Mouse (Mus musculus) brain, embryonic 18.5 days (tissue): Measurements from ENCODE around the gene Tcf7l2.

Source experiments
- DNase-seq: peaks from one replicate; pipeline ENCODE4 v3.0.0-alpha.2; 2012; ENCODE audit warnings: low read depth, low spot score

Tcf7l2 gene

DNA sequence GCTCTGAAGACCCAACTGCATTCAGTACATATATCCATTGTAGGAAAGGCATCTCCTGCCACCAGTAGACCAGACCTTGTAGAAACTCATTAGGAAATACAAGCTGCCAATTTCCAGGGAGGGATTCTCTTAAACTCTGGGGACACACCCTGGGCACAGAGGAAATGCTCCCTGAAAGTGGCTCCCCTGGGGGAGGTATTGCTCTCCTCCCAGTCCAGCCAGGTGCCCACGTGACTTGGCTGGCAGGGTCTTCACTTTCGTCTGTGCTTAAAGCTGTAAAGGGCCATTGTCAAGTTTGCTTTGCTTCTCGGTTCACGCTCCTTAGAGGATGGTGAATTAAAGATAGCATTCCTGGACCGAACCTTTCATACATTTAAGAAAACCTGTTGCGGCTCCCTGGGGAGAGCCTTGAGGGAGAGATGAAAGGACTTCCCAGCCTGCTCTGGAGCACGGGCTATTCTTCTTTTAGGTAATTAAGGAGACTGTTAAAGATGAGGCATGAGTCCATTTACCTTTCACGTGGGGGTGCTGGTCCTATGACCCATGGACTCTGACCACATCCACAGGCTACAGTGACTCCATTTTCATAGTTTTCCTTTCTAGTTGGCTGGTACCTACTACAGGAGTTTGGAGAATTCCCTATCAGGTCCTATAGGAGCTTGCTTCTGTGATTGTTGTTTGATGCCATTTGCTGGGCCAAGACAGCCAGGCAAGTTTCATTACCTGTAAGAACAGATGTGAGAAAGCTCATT, 52.8 kb downstream of the Tcf7l2 start:
- no peak for DNase-seq

DNA sequence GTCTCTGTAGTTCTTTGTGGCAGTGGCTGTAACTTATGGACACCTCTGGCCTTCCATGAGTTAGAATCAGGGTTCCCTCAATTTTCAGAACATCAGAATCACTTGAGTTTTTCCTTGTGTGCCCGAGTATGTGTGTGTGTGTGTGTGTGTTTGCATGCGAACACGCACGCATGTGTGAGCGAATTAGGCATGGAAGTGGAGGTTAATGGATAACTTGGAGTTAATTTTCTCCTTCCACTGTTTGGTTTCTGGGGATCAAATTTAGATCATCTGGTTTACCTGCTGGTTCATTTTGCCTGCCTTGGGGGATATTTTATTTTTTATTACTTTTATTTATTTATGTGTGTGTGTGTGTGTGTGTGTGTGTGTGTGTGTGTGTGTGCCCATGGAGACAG, 53.3 kb downstream of the Tcf7l2 start:
- DNase-seq = no peak

DNA sequence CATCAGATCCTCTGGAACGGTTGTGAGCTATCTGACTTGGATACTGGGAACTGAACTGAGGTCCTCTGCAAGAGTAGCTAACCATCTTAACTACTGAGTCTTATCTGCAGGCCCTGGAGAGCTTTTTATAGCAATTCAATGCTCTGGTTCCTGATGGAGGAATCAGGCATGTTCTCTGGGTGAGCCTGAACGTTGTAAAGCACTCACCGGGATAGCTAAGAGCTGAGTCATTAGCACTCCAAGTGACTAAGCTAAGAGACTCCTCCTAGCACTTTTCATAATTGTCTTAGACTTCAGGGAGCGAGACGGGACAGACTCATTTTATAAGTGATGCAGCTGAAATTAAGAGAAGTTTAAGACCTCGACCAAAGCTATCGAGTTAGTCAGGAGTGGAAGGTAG, 53.7 kb downstream of the Tcf7l2 start:
- no peak for DNase-seq

DNA sequence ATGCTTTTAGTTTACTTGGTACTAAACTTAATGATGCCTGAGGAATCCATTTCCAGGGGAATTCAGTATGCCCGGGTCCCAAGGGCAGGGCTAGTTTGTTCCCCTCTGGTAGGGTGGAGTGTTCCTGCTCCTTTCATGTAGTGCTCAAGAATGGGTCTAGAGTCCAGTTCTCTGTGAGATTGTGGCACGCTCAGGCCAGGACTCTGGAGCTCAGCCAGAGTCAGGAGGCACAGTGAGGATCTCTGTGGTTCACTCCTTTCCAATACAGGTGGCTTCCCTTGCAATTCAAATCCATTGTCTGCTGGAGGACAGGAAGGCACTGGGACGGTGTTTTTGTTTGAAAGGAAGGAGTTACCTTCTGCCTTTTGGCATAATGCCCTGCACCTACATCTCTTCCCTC, 56.2 kb downstream of the Tcf7l2 start:
- no peak for DNase-seq

DNA sequence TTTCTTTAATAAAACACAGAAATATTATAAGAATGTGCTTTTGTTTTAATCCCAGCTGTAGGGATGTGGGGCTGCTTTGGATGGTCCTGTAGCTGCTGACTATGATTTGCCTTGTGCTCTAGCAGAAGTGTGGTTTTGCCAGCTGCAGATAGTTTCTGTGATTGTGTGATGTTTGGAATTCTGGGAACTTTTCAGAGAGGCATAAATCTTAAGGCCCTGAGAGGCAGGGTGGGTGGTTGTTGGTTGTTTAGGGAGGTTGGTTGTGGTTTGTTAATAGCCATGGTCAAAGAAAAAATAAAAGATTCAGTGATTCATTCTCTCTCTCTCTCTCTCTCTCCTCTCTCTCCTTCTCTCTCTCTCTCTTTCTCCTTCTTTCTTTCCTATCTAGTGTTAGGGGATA, 57.8 kb downstream of the Tcf7l2 start:
- no peak for DNase-seq

DNA sequence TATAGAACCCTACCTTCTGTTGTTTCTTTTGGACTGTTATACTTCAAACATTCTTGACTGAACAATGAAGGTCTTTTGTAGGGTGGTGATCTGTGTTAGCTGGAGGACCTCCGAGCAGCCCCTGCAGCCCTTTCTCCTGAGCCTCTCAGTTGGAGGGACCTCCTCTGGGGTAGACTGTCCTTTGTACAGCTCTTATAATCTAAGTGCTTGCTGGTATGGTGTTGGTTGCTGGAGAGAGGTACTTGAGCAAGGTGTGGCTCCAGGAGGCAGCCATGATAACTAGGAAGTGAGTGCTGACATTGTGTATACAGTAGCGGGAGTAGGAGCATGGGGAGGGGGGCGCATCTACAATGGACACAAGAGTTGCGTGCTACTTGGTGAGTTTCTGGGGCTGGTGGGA, 58.4 kb downstream of the Tcf7l2 start:
- no peak for DNase-seq

DNA sequence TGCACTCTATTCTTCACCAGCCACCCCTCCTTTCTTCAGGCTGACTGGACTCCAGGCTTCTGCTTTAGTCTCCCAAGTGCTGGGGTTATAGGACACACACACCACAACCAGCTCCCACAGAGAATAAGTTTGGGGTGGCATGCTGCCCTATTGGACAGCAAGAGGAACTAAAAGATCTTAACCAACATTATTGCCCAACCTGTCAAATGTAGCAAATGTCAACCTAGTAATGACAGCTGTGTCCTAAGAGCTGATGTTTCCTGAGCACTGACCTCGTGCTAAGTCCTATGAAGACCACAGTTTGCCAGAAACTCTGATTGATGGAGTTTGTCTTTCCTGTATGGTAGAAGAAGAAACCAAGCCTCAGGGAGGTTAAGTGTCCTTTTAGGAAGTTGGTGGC, 61.5 kb downstream of the Tcf7l2 start:
- no peak for DNase-seq

DNA sequence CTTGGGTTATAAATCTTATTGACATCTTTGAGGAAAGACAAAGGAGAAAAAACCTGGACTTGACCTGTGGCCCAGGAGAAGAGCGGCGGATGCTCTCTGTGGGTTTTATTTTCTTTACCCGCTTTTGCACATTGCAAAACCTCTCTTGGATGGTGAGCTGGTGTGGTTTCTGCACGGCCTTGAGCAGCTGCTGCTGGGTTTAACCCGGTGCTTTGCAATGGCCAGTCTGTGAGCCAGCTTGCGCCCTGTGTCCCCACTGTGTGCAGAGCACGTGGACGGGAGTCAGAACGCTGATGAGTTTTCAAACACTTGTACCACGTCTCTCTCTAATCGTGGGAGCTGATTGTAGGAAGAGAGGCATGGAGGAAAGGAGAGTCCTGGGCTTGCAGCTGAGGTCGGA, 62.2 kb downstream of the Tcf7l2 start:
- DNase-seq = no peak

DNA sequence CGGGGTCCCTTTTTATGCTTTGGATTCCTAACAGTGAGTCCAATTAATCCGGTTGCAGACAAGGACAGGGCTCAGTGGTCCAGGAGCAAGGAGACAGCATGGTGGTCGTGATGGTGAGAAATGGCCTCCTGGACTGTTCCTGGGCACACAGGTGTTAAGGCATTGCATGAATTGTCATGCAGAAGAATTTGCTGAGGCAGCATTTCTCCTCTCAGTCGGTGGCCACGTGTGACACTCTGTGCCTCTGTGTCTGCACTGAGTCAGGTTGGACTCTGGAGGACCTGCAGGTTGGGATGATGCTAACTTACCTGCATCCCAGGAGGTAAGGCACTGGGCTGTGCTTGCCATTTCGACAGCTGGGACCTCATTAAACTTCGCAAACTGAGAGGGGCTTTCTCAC, 63.2 kb downstream of the Tcf7l2 start:
- no peak for DNase-seq

DNA sequence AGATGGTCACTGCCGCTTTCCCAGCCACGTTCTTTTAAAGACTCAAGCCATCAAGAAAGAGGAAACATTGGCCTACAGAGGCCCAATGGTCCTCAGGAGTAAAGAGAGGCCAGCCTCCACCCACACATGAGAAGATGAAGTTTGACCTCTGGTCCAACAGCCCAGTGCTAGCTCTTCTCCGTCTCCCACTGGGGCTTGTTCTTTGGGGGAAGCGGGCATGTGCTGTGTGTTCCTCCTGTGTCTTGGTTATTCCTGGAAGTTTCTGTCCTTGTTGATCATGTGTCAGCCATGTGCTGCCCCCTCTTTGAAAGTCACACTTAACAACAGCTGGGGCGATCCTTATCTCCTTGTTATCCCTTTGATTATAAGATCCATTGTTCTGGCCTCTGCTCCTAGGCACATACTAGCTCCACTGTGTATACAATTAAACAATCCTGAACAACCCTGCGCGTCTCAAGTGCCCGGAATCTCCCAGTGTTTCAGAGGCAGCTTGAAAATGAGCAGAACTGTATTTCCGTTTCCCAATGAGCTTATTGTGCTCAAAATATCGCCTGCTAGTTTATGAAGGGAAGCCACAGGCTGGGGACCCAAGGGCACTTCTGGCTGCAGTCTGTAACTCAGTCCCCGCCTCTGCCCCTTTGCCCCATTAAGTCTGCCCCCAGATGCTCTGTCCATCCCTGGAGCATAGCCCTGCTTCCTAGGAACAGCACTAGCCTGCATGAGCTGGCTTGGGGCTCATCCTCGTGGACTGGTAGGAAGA, 65.0 kb downstream of the Tcf7l2 start:
- no peak for DNase-seq

DNA sequence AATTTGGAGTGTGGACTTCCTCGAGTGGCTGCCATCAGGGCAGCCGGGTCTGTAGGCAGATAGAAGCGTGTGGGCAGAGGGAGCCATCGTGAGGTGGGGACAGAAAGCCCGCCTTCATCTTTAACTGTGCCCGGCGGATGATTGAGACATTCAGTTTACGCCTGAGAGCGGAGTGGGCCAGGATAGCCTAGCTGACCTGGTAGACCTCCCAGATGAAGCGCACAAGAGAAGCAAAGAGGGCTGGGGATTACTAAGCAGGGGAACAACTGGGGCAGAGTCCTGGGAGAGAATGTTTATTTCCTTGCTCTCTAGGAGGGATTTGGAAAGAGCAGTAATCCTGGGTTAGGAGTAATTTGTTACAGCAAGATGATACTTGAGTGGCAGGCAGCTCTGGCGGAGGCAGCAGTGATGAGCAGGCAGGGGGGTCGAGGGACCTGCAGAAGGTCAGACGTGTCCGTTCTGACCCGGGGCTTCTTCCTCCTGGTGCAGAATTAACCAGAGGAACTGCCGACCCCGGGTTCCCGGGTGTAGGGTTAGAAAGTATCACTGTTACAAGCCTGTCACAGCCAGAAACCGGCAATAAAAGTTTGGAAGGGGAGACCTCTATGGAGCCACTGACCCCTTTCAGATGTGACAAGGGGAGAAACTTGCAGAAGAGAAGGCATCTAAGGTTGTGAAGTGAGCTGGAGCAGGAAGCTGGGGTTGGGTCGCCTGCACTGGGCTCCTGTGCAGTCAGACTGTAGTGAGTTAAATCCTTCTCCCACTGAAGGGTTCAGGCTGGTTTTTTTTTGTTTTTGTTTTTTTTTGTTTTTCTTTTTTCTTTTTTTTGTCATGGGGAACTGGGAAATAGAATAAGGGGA, 65.8 kb downstream of the Tcf7l2 start:
- no peak for DNase-seq

DNA sequence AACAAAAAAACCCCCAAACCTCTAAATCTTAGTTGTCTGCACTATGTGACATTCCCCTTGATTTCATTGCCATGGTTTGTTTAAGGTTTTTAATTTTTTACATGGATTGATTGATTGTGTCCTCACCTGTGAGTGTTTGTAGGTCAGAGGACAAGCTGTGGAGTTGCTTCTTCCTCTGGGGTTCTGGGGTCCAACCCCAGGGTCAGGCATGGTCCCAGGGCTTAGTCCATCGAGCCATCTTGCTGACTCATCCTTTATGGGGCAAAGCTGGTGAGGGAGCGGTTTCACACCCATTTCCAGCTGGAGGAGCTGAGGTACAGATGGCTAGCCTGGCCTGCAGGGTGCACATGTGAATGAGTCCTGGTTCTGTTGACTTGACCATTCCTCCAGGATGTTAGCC, 66.7 kb downstream of the Tcf7l2 start:
- no peak for DNase-seq

DNA sequence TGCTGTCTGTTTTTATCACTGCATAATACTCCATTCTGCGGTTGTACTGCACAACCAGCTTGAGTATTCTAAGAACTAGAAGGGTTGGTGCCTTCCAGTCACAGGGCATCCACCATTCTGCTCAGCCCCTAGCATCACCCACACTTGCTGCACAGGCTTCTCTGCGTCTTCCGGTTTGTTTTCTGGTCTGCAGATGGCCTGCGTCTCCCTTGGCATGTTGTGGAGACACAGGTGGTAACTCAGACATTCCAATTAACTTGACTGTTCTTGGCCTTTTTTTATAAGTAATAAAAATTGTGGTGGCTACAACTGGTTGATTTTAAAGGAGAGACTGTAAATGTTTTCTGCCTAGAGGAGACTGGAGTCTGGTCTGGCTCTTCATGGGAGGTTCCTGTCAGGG, 67.9 kb downstream of the Tcf7l2 start:
- DNase-seq = no peak

DNA sequence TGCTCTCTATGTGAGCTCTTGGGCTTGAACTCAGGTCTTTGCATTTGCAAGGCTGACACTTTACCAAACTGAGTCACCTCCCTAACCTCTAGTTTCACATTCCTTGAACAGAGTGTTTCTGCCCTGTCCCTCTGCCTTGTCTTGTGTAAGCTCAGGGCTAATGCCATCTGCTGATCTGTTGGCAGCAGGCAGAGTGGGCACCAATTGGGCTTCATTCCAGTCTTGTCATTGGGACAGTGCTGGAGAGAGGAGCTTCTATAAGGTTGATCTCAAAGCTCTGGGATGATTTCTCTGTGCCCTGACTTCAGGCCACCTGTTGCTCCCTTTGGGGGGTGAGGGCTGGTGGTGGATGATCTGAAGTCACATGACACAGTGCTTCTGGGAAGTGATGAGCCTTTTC, 70.6 kb downstream of the Tcf7l2 start:
- no peak for DNase-seq

DNA sequence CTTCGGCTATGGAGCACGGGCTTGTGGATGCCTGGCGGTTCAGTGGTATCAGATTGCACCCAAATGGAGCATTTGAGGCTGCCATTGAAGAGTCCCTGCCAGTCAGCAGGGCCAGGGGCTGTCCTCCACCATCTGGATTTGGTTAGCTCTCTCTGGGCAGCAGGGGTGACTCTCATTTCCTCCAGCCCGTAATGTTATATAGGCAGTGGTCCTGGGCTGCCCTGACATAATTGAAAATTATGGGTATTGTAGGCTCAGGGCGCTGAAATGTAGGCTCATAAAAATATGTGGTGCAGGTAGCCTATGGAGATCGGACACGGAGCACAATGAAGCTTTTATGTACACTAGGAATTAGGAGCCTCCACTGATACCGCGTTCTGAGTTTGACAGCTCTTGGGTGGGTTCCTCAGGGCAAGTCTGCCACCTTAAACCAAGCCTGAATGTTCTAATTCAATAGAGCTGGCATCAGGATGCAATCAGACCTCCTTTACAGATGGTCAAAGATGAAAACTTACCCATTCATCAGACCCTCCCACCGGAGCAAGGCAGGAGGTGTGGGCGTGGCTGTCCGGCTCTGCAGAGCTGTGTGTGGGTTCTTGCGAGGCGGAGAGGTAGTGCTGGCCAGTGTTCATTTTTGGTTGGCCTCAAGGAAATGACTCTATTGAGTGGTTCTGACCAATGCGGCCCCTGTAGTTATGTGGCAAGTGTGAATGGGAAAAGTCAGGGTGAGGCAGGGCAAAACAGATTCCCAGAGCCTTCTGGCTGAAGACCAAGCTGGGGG, 73.6 kb downstream of the Tcf7l2 start:
- no peak for DNase-seq

DNA sequence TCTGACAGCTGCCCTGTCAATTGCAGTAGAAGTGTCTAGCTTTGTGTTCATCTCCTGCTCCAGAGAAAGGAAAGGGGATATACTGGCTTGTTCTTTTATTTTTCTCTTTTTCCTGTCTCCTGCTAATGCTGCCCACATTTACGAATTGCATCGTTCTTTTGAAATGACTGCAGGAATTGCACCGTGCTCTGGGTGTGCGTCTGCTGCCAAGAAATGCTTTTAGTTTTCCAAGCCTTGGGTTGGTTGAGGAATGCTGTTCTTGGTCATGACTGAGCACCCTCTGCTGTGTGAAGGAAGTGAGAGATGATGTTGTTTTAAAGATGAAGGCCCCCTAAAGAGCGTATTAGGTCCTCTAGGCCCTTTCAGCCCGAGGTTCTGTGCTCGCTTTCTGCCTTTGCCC, 75.4 kb downstream of the Tcf7l2 start:
- DNase-seq = no peak

DNA sequence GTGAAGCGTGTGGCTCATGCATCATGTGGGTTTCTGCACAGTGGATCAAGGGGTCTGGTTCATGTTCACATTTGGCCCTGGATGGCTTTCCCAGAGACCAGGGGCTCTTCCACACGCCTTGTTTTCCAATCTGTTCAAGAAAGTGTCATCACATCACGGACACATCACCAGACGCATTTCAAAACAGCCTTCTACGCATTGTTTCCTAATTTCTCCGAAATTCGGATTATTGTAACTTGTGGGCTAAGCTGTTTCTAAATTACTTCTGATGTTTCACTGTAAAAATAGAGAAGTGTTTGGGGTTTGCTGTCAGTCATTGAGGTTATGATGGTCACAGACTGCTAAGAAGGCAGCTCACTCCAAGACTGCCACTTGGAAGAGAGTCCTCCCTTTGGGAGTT, 78.6 kb downstream of the Tcf7l2 start:
- no peak for DNase-seq

DNA sequence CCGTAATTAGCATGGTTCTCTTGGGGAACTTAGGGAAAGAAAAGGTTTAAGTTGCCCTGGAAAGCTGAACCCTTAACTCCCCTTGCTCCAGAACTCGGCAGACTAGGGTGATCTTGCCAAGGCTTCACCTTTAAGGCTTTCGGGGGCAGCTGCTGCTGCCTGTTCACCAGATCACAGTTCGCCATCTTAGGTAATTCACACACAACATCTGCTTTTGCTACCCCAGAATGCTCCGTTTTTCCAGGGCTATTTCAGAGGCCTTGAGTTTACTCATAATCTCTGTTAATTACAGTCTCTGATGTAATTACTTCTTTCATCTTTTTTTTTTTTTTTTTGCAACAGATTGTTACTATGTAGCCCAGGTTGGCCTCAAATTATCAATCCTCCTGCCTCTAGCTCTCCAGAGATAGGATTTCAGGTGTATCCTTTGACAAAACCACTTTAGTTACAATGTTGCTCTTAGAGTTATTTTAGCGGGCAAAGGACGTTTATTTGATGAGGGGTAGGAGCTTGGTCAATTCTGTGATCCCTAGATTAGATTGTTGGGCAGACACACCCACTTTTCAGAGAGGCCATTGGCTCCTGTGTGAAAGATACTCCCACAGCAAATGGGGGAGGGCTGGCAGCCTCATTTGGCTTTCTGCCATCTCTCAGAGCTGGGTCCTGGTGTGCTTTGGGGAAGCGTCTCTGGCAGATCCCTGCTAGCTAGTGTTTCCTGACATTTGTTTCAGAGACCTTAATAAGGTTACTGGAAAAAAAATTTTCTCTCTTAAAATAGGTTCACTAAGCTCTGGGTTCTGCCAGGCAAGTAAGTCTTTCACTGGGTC, 83.6 kb downstream of the Tcf7l2 start:
- DNase-seq = no peak

DNA sequence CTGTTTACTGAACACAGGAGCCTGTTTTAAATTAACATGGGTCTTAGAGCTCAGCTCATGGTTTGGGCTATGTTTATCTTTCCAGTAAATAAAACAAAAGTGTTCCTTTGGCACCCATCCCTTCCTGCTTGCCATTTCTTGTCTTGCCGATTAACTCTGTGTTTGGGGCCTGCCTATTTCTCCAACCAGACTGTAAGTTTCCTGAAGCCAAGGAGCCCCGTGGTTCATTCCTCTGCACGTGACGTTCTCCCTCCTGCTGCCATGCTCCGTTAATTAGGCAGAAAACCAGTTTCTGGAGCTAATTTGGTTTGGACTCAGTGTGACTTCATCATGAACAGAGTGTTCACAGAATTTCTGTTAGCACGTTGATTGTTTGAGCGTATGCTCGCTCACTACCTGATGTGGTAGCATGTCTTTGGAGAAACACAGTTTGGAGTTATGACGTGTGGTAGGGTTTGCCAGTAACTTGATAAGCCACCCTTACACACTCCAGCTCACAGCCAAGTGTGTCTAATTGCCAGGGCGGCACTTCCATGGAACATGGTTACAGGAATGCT, 84.4 kb downstream of the Tcf7l2 start:
- DNase-seq = no peak

DNA sequence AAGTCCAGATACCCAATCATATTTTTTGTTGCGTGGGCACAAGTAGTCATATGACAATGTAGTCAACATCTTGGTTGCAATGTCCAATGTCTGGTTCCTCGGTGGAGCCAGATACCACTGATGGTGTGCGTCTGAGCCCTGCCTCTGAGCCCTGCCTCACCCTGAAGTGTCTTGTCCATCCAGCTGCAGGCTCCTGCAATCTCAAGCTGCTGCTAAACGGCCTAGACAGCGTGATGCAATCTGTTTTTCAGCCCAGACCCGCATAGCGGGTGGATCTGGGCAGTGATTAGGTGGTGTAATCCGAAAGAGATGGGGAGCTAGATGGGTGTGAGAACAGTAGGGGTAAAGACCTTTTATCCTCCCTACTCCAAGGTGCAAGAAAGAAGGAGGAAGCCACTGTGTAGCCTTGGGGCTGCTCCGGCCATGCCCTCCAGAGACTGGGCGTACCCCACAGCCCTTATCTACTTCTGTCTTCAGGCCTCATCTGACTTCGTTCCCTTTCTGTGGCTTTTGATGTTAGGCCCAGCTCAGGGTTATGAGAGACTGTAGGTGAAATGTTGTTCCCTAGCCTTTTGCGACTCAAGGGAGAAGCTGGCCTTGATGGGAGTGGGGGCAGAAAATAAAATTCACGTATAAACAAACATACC, 86.1 kb downstream of the Tcf7l2 start:
- no peak for DNase-seq
